Mouse (Mus musculus): ENCODE data around the gene Rnf40. TPM values are rescaled to one million over a fixed set of nuclear protein-coding genes. Genes with fewer than 3 reads are reported as not detected.

Gene Rnf40
- polyA plus RNA-seq, 1 experiment = 81.5 TPM

DNA sequence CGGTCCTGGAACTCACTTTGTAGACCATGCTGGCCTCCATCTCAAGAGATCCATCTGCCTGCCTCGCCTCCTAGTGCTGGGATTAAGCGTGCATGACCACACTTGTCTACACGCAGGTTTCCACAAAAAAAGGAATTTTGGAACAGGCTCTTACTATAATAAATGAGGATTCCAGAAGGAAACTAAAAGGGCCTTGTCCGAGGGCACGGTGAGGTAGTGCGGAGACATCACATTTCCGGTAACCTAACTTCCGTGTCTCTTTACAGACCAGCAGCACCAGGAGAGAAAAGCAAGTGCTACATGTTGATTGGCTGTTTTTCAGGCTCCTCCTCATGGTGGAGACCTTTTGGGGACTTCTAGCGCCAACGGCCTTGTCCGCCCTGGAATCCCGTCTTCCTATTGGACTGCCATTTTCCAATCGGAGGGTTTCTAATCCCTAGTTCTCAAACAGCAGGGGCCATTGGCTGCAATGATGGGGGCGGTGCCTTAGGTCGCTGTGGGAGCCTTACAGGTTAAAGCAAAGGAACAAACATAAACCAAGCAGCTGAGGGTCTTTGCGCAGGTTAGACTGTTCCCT is 15.6 kb upstream of the Rnf40 start, which contains the start of gene Phkg2:
TSS of gene Phkg2 (plus strand) at position 446 of the 577 bp plus-strand sequence.
- H3K27ac ChIP-seq (ENCODE audit: insufficient read depth, low read depth, low read length) = peak within 1 kb of the TSS; percentile 54; the same call in 1 of the 2 replicates
- TF ChIP-seq POLR2A (IDR thresholded peaks at IDR 0.05; ENCODE audit: insufficient read depth, low read depth, low read length) (no peak), CTCF (IDR thresholded peaks at IDR 0.05; ENCODE audit: insufficient read depth, low read depth, low read length) (no peak)
- peak within 1 kb of the TSS; percentile 97 for H3K4me3 ChIP-seq (ENCODE audit: insufficient read depth, low read depth, low read length)
- peaks cover 6% of the 10 kb centered on the region for H3K4me1 ChIP-seq (ENCODE audit: control insufficient read depth, insufficient read depth, low read length)
- WGBS = under 1% methylated on average over 17 of the region's 17 CpGs

DNA sequence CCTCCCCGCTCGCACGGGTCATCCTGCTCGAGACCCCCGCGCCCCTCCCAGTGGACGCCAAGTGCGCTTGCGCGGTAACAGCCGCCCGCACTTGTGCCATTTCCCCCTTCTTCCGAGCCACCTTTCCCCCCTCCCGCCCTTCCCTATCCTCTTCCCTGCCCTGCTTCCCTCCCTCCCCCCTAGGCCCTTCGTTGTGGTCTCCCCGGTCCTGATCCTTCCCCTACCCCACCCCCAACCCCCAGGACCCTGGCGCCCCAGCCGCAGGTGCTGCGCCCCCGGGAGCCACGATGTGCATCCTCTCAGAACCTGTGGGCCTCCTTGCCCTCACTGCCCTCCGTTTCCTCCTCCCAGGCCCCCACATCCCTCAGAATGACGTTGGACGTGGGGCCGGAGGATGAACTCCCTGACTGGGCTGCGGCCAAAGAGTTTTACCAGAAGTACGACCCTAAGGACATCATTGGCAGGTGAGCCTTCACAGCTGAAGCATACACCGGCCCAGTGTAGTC is 15.0 kb upstream of the Rnf40 start:
- TF ChIP-seq CTCF (IDR thresholded peaks at IDR 0.05; ENCODE audit: insufficient read depth, low read depth, low read length) (no peak), POLR2A (IDR thresholded peaks at IDR 0.05; ENCODE audit: insufficient read depth, low read depth, low read length) (no peak)
- H3K4me1 ChIP-seq (ENCODE audit: control insufficient read depth, insufficient read depth, low read length) = peaks cover 6% of the 10 kb centered on the region
- 1% methylated on average over 28 of the region's 28 CpGs for WGBS
- H3K4me3 ChIP-seq (ENCODE audit: insufficient read depth, low read depth, low read length) = peak overlapping the region; percentile 97
- H3K27ac ChIP-seq (ENCODE audit: insufficient read depth, low read depth, low read length) = peak overlapping the region; percentile 54; the same call in 1 of the 2 replicates

DNA sequence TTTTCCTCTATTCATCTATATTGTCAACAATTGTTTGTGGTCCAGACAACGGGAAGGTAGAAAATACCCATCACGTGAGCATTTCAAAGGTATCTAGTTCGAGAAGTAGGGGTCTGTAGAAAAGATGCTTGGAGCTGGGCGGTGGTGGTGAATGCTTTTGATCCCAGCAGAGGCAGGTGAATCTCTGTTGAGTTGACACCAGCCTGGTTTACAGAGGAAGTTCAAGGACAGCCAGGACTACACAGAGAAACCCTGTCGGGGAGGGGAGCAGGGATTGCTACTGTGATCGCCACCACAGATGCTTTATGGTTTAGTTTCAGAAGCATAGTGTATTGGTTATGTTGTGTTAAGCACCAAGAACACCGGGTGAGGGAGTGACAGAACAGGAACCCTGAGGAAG is 14.5 kb upstream of the Rnf40 start:
- Histone ChIP-seq H3K4me1 (ENCODE audit: control insufficient read depth, insufficient read depth, low read length) (peaks cover 6% of the 10 kb centered on the region), H3K4me3 (ENCODE audit: insufficient read depth, low read depth, low read length) (peak overlapping the region; percentile 97), H3K27ac (ENCODE audit: insufficient read depth, low read depth, low read length) (no peak overlapping the region)
- 11% methylated on average over 7 of the region's 7 CpGs for WGBS
- TF ChIP-seq CTCF (IDR thresholded peaks at IDR 0.05; ENCODE audit: insufficient read depth, low read depth, low read length) (no peak), POLR2A (IDR thresholded peaks at IDR 0.05; ENCODE audit: insufficient read depth, low read depth, low read length) (no peak)

DNA sequence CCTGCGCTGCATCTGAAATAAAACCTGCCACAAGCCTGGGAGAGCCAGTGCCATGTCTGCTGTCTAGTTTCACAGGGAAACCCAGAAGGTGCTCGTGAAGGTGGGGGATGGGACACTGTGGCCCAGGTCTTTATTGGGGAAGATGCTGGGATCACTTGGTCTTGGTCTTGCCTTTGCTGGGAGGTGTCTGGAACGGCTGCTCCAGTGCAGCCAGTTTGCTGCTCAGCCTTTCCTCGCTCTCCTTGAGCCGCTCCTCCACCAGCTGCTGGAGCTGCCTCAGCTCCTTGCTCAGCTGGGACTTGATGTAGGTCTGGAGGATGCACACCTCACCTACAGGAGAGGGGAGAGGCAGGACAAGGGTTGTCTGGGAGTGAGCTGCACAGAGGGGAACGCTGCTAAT is 5.3 kb upstream of the Rnf40 start:
- WGBS = 95% methylated on average over 6 of the region's 6 CpGs
- H3K27ac ChIP-seq (ENCODE audit: insufficient read depth, low read depth, low read length) = no peak overlapping the region
- peaks cover 7% of the 10 kb centered on the region for H3K4me1 ChIP-seq (ENCODE audit: control insufficient read depth, insufficient read depth, low read length)
- TF ChIP-seq POLR2A (IDR thresholded peaks at IDR 0.05; ENCODE audit: insufficient read depth, low read depth, low read length) (no peak), CTCF (IDR thresholded peaks at IDR 0.05; ENCODE audit: insufficient read depth, low read depth, low read length) (no peak)
- no peak overlapping the region for H3K4me3 ChIP-seq (ENCODE audit: insufficient read depth, low read depth, low read length)

DNA sequence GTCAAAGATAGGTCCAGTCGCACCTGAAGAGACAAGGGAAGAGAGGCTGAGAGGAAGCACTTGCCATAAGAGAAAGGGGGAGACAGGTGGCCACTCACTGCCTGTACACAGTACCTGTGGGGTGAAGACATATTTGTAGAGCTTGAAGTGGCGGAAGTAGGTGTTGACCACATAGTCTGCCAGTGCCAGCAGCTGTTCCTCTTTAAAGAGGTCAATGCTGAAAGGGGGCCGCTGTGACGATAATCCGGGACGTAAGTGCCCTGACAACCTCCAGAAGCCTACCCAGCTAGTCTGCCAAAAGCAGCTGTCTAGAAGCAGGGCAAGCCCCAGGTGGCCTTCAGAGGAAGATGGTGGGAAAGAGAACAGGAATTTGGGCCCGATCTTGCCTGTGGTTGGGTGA is 3.5 kb upstream of the Rnf40 start:
- Histone ChIP-seq H3K4me1 (ENCODE audit: control insufficient read depth, insufficient read depth, low read length) (peaks cover 16% of the 10 kb centered on the region), H3K4me3 (ENCODE audit: insufficient read depth, low read depth, low read length) (no peak overlapping the region), H3K27ac (ENCODE audit: insufficient read depth, low read depth, low read length) (no peak overlapping the region)
- no peak for TF ChIP-seq POLR2A (IDR thresholded peaks at IDR 0.05; ENCODE audit: insufficient read depth, low read depth, low read length)
- TF ChIP-seq CTCF (IDR thresholded peaks at IDR 0.05; ENCODE audit: insufficient read depth, low read depth, low read length) = no peak
- WGBS = 86% methylated on average over 7 of the region's 7 CpGs

DNA sequence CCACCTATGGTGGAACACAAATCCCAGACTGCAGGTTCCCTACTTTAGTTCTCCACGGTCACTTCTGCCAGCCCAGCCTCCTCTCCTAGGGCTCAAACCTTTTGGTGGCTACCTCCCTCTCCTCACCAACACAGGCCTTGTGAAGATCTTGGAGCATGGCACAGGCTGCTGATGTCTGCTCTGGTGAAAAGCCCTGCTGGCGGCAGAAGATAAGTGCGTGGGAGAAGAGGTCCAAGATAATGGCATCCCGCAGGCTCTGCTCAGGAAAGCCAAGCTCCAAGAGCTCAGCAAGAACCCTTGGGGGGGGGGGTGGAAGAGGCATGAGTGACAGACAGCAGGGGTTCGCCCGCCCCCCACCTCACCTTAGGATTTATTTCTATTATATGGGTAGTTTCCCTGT is 2.4 kb upstream of the Rnf40 start:
- no peak overlapping the region for H3K27ac ChIP-seq (ENCODE audit: insufficient read depth, low read depth, low read length)
- TF ChIP-seq POLR2A (IDR thresholded peaks at IDR 0.05; ENCODE audit: insufficient read depth, low read depth, low read length) (no peak), CTCF (IDR thresholded peaks at IDR 0.05; ENCODE audit: insufficient read depth, low read depth, low read length) (no peak)
- no peak overlapping the region for H3K4me3 ChIP-seq (ENCODE audit: insufficient read depth, low read depth, low read length)
- H3K4me1 ChIP-seq (ENCODE audit: control insufficient read depth, insufficient read depth, low read length) = peaks cover 20% of the 10 kb centered on the region
- 91% methylated on average over 6 of the region's 6 CpGs for WGBS

DNA sequence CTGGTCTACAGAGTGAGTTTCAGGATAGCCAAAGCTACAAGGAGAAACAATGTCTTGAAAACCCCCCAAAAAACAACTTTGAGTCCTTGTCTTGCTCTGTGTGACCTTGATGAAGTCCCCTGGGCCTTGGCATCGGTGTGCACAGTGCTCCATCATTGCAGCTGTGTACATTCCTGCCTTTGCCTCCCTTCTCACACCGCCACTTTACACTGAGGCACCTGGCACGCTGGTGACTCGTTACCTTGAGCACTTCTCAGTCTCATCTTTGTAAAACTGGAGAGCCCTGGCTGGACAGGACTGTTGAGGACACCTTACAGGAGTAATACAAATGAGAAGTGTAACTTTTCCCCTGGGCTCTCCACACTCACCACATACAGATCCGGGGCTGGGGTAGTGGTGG is 1.4 kb upstream of the Rnf40 start:
- WGBS = 71% methylated on average over 5 of the region's 5 CpGs
- Histone ChIP-seq H3K27ac (ENCODE audit: insufficient read depth, low read depth, low read length) (no peak overlapping the region), H3K4me3 (ENCODE audit: insufficient read depth, low read depth, low read length) (no peak overlapping the region), H3K4me1 (ENCODE audit: control insufficient read depth, insufficient read depth, low read length) (peaks cover 24% of the 10 kb centered on the region)
- no peak for TF ChIP-seq POLR2A (IDR thresholded peaks at IDR 0.05; ENCODE audit: insufficient read depth, low read depth, low read length)
- no peak for TF ChIP-seq CTCF (IDR thresholded peaks at IDR 0.05; ENCODE audit: insufficient read depth, low read depth, low read length)

DNA sequence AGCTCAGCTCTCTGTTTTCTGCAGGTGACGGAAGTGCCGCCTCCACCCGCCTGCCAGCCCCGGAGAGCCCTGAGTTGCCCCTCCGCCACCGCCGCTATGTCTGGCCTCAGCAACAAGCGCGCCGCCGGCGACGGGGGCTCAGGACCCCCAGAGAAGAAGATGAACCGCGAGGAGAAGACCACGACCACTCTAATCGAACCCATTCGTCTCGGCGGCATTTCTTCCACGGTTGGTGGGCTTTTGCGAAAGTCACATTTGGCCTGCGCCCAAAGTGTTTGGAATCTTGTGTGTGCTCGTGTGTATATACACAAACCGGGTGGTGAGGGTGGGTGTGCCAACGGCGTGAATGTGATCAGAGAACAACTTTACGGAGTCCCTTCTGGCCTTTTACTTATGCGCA is 334 bp downstream of the Rnf40 start:
- Histone ChIP-seq H3K4me3 (ENCODE audit: insufficient read depth, low read depth, low read length) (peak overlapping the region; percentile 92), H3K4me1 (ENCODE audit: control insufficient read depth, insufficient read depth, low read length) (peaks cover 24% of the 10 kb centered on the region), H3K27ac (ENCODE audit: insufficient read depth, low read depth, low read length) (peak overlapping the region; percentile 43; the same call in 1 of the 2 replicates)
- WGBS = 4% methylated on average over 29 of the region's 29 CpGs
- TF ChIP-seq CTCF (IDR thresholded peaks at IDR 0.05; ENCODE audit: insufficient read depth, low read depth, low read length) (no peak), POLR2A (IDR thresholded peaks at IDR 0.05; ENCODE audit: insufficient read depth, low read depth, low read length) (no peak)

DNA sequence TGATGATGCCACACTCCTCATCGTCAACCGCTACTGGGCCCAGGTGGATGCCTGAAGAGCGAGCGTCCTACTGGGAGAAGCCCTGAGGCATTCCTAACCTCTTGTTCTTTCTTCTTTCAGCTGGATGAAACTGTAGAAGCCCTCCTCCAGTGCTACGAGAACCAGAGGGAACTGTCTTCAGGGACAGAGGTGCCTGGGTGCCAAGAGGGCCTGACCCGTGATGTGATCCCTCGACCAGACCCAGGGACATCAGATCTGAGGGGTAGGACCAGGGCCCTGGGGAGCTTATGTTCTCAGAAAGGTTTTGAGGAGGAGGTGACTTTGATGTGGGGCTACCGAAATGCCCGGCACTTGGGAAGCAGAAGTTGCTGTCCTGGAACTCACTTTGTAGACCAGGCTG is 1.1 kb downstream of the Rnf40 start:
- Histone ChIP-seq H3K4me3 (ENCODE audit: insufficient read depth, low read depth, low read length) (peak overlapping the region; percentile 92), H3K4me1 (ENCODE audit: control insufficient read depth, insufficient read depth, low read length) (peaks cover 24% of the 10 kb centered on the region), H3K27ac (ENCODE audit: insufficient read depth, low read depth, low read length) (no peak overlapping the region)
- 91% methylated on average over 9 of the region's 9 CpGs for WGBS
- TF ChIP-seq CTCF (IDR thresholded peaks at IDR 0.05; ENCODE audit: insufficient read depth, low read depth, low read length) = no peak
- TF ChIP-seq POLR2A (IDR thresholded peaks at IDR 0.05; ENCODE audit: insufficient read depth, low read depth, low read length) = no peak

Data from olfactory bulb, adult 2 months (tissue).